Mouse (Mus musculus) hindbrain, embryonic 14.5 days (tissue): Measurements from ENCODE around the gene Doc2g. TPM values are rescaled to one million over a fixed set of nuclear protein-coding genes. Genes with fewer than 3 reads are reported as not detected.

Source experiments
- ATAC-seq: fragments of 200-750 bp; cut with Nextera tagmentation; 2 replicates; pipeline ENCODE4 v1.8.0; 2017; ENCODE audit warnings: moderate number of reproducible peaks, mild to moderate bottlenecking, moderate TSS enrichment, moderate library complexity; ENCODE audit not compliant: low FRiP score
- DNase-seq: peaks from one replicate; pipeline ENCODE4 v3.0.0-alpha.2; 2015; ENCODE audit warnings: low spot score
- H3K27ac ChIP-seq: fragments of 300-500 bp; sonication (generic); 2 replicates; pipeline ENCODE4 v1.5.1; 2014; ENCODE audit warnings: mild to moderate bottlenecking, moderate library complexity
- H3K27me3 ChIP-seq: fragments of 300-500 bp; sonication (generic); 2 replicates; pipeline ENCODE4 v1.6.1; 2014; ENCODE audit warnings: mild to moderate bottlenecking, low read length, mixed read lengths; ENCODE audit not compliant: control insufficient read depth, insufficient read depth
- H3K36me3 ChIP-seq: fragments of 300-500 bp; sonication (generic); replicated peaks from 2 replicates; pipeline ENCODE4 v1.6.1; 2014; ENCODE audit not compliant: control insufficient read depth, insufficient read depth
- H3K4me1 ChIP-seq: fragments of 300-500 bp; sonication (generic); replicated peaks from 2 replicates; pipeline ENCODE4 v1.6.1; 2014; ENCODE audit warnings: antibody characterized with exemption, low read length, mixed read lengths; ENCODE audit not compliant: control insufficient read depth, insufficient read depth
- H3K4me2 ChIP-seq: fragments of 300-500 bp; sonication (generic); replicated peaks from 2 replicates; pipeline ENCODE4 v1.6.1; 2014; ENCODE audit warnings: mild to moderate bottlenecking, moderate library complexity
- H3K4me3 ChIP-seq: fragments of 300-500 bp; sonication (generic); replicated peaks from 2 replicates; pipeline ENCODE4 v1.5.1; 2014; ENCODE audit warnings: mild to moderate bottlenecking, low read length
- H3K9ac ChIP-seq: fragments of 300-500 bp; sonication (generic); 2 replicates; pipeline ENCODE4 v1.6.1; 2014
- H3K9me3 ChIP-seq: fragments of 300-500 bp; sonication (generic); 2 replicates; pipeline ENCODE4 v1.6.1; 2016; ENCODE audit warnings: low read length; ENCODE audit not compliant: control insufficient read depth
- WGBS: fragments of 180-500 bp; shearing (Covaris S2); extraction: QIAGEN DNeasy Blood & Tissue Kit; methylation state at CpG from one replicate; pipeline ENCODE4 v1.1.7; 2014; 5-methylcytosine and 5-hydroxymethylcytosine counted together
- polyA plus RNA-seq: library from polyadenylated mRNA; unstranded; fragments of >200 nt; fragmentation: Nextera tagmentation; extraction: Ambion mirVana; gene quantifications from 2 replicates; pipeline ENCODE4 v1.2.1, GENCODE M21; 2014

Gene Doc2g
- polyA plus RNA-seq, 1 experiment from 2014 or later = 5.0 TPM

DNA sequence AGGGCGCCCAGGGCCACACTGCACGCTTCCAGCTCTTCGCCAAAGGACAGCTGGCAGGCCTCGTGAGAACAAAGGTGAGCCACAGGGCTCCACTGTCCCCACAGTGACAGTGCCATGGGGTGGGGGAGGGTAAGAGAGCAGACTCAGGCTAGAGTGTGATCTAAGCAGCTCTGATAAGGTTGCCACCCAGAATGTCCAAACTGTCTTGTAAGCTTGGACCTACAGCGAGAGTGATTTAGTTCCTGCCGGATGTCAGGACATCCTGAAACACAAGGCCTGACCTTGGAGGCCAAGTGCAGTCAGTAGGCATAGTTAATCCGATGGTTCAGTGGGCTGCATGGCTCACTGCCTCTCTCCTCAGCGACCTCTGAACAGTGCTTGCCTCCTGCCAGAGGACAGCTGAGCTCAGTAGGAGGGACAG, 17.8 kb upstream of the Doc2g start:
- Histone ChIP-seq H3K27me3 (no peaks in the 10 kb centered on the region), H3K9ac (no peak overlapping the region), H3K9me3 (no peaks in the 10 kb centered on the region), H3K4me2 (no peak overlapping the region), H3K36me3 (no peaks in the 10 kb centered on the region), H3K4me1 (0 out of 2 replicates have a peak, but pooled peaks cover 3% of the 10 kb centered on the region), H3K4me3 (no peak overlapping the region), H3K27ac (no peak overlapping the region)
- ATAC-seq = no peak
- DNase-seq = no peak
- 11% methylated on average over 8 of the region's 8 CpGs for WGBS

DNA sequence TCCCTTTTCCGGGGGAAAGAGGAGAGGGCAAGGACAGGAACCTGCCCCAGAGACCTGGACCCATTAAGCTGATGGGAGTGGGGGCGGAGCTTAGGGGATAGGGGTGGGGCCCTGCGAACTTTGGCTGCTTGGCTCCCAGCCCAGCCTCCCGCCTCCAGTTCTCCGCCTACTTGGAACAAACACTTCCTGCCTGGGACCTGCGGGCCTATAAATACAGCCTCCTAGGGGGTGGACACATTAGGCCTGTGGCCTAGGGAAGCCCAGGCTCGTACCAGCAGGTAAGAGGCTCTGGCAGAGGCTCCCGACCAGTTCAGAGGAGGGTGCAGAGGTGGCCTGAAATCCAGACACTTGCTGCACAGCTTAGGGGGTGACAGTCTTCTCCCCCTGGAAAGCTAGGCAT, 16.8 kb upstream of the Doc2g start, which contains the start of gene Acy3:
Gene Acy3 (plus strand): TSS at position 237 of the 400 bp plus-strand sequence.
- ATAC-seq = no peak
- no peak within 1 kb of the TSS for H3K27ac ChIP-seq

DNA sequence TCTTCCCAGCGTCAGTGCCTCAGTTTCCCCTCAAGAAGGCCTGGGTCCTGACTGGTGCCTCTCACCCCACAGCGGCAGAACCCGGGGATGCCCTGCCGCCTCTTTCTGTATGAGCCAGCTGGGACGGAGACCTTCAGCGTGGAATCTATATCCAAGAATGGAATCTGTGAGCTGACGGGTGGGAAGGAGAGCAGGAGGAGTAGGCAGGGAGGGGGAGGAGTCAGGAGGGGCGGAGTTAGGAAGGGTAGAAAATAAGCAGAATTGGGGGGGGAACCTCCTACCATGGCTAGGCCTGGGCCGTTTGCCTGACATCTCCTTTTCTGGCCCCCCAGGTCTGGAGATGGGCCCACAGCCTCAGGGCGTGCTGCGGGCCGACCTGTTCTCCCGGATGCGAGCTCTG, 15.0 kb upstream of the Doc2g start:
- H3K4me3 ChIP-seq = no peak overlapping the region
- no peaks in the 10 kb centered on the region for H3K27me3 ChIP-seq
- H3K9ac ChIP-seq = no peak overlapping the region
- WGBS = 88% methylated on average over 14 of the region's 14 CpGs
- no peak overlapping the region for H3K27ac ChIP-seq
- ATAC-seq = no peak
- 0 out of 2 replicates have a peak, but pooled peaks cover 3% of the 10 kb centered on the region for H3K4me1 ChIP-seq
- no peaks in the 10 kb centered on the region for H3K36me3 ChIP-seq
- DNase-seq = no peak
- H3K4me2 ChIP-seq = no peak overlapping the region
- no peaks in the 10 kb centered on the region for H3K9me3 ChIP-seq

More for the DNA sequence above, 16.8 kb upstream of the Doc2g start, which contains the start of gene Acy3:
- no peak within 1 kb of the TSS for H3K4me2 ChIP-seq
- no peak within 1 kb of the TSS for H3K9ac ChIP-seq
- peak; percentile 31 for DNase-seq
- H3K4me1 ChIP-seq = 0 out of 2 replicates have a peak, but pooled peaks cover 3% of the 10 kb centered on the region
- no peaks in the 10 kb centered on the region for H3K9me3 ChIP-seq
- H3K27me3 ChIP-seq = no peaks in the 10 kb centered on the region
- 15% methylated on average over 8 of the region's 8 CpGs for WGBS
- H3K4me3 ChIP-seq = no peak within 1 kb of the TSS
- no peaks in the 10 kb centered on the region for H3K36me3 ChIP-seq

DNA sequence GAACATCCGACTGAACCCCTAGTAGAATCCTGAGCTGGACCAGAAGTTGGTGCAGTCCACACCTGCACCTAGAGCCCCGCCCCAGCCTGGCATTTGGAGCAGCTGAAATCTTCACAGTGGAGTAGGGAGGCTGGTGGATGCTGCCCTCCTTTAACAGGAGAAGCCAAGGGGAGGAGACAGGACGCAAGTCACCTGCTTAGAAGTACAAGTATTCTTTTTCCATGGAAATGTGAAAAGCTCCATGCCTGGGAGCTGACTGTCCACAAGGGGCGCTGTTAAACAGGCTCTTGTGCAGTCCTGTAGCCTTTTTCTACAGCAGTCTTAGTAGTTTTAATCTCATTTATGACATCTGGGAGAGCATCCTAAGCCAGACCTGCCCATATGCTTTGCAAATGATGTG, 14.4 kb upstream of the Doc2g start:
- no peak overlapping the region for H3K27ac ChIP-seq
- H3K27me3 ChIP-seq = no peaks in the 10 kb centered on the region
- 90% methylated on average over 4 of the region's 4 CpGs for WGBS
- H3K4me3 ChIP-seq = no peak overlapping the region
- ATAC-seq (no peak), DNase-seq (no peak)
- H3K9me3 ChIP-seq = no peaks in the 10 kb centered on the region
- H3K36me3 ChIP-seq = no peaks in the 10 kb centered on the region
- no peak overlapping the region for H3K9ac ChIP-seq
- no peak overlapping the region for H3K4me2 ChIP-seq
- 0 out of 2 replicates have a peak, but pooled peaks cover 3% of the 10 kb centered on the region for H3K4me1 ChIP-seq

DNA sequence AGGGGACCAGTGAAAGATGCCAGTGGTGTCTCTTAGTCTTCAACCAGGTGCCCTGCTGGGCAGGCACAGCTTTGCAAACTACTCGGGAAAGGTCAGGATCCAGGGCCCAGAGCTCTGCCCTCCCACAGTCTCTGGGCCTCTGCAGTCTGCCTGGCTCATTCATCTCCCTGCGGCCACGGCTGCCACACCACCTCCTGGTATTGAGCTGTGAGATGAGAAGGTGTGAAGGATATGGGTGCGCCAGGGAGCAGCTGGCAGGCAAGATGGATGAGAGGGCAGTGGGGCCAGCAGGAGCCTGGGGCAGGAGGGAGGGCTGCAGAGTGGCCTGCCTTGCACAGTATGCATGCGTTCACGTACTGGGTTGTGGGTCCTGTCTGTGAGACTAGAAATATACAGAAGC, 12.3 kb upstream of the Doc2g start:
- Histone ChIP-seq H3K9ac (no peak overlapping the region), H3K9me3 (no peaks in the 10 kb centered on the region), H3K4me2 (no peak overlapping the region), H3K27ac (no peak overlapping the region), H3K36me3 (no peaks in the 10 kb centered on the region), H3K4me3 (no peak overlapping the region), H3K4me1 (0 out of 2 replicates have a peak, but pooled peaks cover 3% of the 10 kb centered on the region), H3K27me3 (no peaks in the 10 kb centered on the region)
- DNase-seq (no peak), ATAC-seq (no peak)
- 33% methylated on average over 6 of the region's 6 CpGs for WGBS

DNA sequence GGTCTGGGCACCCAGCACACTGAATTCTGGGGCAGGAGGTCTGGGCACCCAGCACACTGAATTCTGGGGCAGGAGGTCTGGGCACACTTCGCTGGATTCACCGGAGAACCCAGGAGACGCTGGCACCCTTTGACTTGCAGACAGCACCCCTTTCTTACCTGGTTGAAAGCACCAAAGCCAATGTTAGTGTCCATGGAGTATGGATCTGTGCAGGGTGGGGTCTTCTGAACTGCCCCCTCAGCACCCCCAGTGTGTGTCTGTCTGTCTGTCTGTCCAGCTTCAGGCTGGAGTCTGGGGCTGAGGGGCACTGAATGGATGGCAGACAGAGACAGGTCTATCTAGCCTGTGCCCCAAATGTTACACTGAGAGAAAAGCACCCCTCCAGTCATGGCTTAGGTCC, 11.6 kb upstream of the Doc2g start:
- Histone ChIP-seq H3K4me2 (no peak overlapping the region), H3K4me3 (no peak overlapping the region), H3K36me3 (no peaks in the 10 kb centered on the region), H3K27me3 (no peaks in the 10 kb centered on the region), H3K9ac (no peak overlapping the region), H3K4me1 (0 out of 2 replicates have a peak, but pooled peaks cover under 1% of the 10 kb centered on the region), H3K27ac (no peak overlapping the region), H3K9me3 (no peaks in the 10 kb centered on the region)
- no peak for ATAC-seq
- no peak for DNase-seq
- 95% methylated on average over 3 of the region's 3 CpGs for WGBS

DNA sequence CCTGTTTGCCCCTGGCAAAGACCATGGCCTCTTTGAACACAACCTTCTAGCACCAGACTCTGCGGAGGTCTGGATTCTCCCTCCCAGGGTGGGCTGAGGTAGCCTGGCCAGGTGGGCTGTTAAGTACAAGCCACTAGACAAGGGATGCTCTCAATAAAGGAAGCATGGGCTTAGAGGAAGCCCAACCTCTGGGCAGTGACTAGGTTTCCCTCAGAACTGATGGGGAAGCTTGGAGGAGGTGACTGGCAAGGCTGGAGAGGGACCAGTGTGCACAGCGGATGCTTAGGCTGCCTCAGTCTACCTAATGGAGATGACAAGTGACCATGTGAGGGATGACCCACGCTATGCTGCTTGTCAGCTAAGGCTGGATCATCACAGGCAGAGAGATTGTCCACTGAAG, 11.1 kb upstream of the Doc2g start:
- DNase-seq = no peak
- no peak overlapping the region for H3K4me3 ChIP-seq

DNA sequence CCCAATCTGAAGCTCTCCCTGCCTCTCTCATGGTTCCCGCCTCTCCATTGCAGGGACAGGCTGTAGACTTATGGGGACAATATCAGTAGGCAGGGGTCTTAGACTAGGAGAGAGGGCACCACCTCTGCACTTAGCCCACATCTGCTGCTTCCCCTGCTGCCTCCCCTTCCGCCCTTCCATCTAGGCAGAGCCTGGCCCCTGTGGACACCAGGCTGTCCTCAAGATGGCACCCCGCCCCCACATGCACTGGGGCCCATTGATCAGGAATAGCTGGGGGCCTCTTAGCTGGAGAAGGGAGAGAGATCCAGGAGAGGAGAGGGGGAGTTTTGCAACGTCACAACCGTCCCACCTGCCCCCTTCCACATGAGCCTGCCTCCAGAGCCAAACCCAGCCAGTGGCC, 10.7 kb upstream of the Doc2g start, which contains the start of gene Tbx10:
Gene Tbx10 (plus strand): TSS at position 337 of the 400 bp plus-strand sequence.
- DNase-seq = no peak
- WGBS = 53% methylated on average over 5 of the region's 5 CpGs
- H3K4me2 ChIP-seq = no peak within 1 kb of the TSS
- H3K27ac ChIP-seq = no peak within 1 kb of the TSS
- ATAC-seq = no peak
- H3K9me3 ChIP-seq = no peaks in the 10 kb centered on the region
- no peaks in the 10 kb centered on the region for H3K4me1 ChIP-seq
- no peaks in the 10 kb centered on the region for H3K27me3 ChIP-seq
- no peak within 1 kb of the TSS for H3K4me3 ChIP-seq
- H3K36me3 ChIP-seq = no peaks in the 10 kb centered on the region
- no peak within 1 kb of the TSS for H3K9ac ChIP-seq

More for the DNA sequence above, 11.1 kb upstream of the Doc2g start:
- H3K36me3 ChIP-seq = no peaks in the 10 kb centered on the region
- no peaks in the 10 kb centered on the region for H3K9me3 ChIP-seq
- no peak for ATAC-seq
- H3K9ac ChIP-seq = no peak overlapping the region
- no peak overlapping the region for H3K4me2 ChIP-seq
- WGBS = 86% methylated on average over 3 of the region's 3 CpGs
- no peaks in the 10 kb centered on the region for H3K4me1 ChIP-seq
- H3K27ac ChIP-seq = no peak overlapping the region
- H3K27me3 ChIP-seq = no peaks in the 10 kb centered on the region

DNA sequence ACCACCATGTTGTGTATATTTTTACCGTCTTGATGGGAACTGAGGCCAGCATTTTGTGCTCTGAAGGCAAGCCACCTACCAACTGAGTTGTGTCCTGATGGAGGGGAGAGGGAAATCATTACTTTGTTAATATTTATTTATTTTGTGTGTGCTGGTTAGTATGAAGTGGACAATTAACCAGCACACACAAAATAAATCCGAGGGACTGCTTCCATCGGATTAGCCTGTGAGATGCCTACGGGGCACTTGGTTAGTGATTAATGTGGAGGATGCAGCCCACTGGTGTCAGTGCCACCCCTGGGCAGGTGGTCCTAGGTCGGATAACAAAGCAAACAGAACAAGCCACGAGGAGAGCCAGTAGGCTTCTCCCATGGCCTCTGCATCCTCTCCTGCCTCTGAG, 8.2 kb upstream of the Doc2g start:
- WGBS = 72% methylated on average over 6 of the region's 6 CpGs
- no peak overlapping the region for H3K4me2 ChIP-seq
- no peaks in the 10 kb centered on the region for H3K9me3 ChIP-seq
- H3K9ac ChIP-seq = no peak overlapping the region
- DNase-seq (no peak), ATAC-seq (no peak)
- H3K36me3 ChIP-seq = no peaks in the 10 kb centered on the region
- no peaks in the 10 kb centered on the region for H3K27me3 ChIP-seq
- no peak overlapping the region for H3K4me3 ChIP-seq
- H3K4me1 ChIP-seq = no peaks in the 10 kb centered on the region; the same call in 1 of the 2 replicates
- H3K27ac ChIP-seq = no peak overlapping the region

DNA sequence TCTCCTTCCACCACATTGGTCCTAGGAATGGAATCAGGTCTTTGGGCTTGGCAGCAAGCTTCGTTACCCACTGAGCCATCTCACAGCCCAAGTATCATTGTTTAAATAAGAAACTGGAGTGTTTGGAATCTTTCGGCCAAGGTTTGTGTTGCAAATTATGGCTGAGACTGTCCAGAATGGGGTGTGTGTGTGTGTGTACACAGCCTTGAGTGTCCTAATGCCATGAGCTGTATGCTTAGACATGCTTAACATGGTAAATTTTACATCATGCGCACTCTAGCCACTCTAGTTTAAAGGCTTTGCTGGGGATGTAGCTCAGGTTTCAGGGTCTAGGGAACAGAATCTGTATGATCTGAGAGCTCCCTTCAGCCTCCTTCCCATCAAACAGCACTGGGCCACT, 7.6 kb upstream of the Doc2g start:
- H3K27me3 ChIP-seq = no peaks in the 10 kb centered on the region
- DNase-seq (no peak), ATAC-seq (no peak)
- WGBS = 93% methylated on average over 3 of the region's 3 CpGs
- H3K9ac ChIP-seq = no peak overlapping the region
- H3K36me3 ChIP-seq = no peaks in the 10 kb centered on the region
- H3K4me1 ChIP-seq = no peaks in the 10 kb centered on the region; the same call in 1 of the 2 replicates
- H3K4me2 ChIP-seq = no peak overlapping the region
- H3K27ac ChIP-seq = no peak overlapping the region
- no peak overlapping the region for H3K4me3 ChIP-seq
- no peaks in the 10 kb centered on the region for H3K9me3 ChIP-seq
